Mouse (Mus musculus) 3134 (cell line): ENCODE measurements around the gene Mogs.
A peak's percentile ranks its signal among the peaks of the same experiment; 100 is the strongest.

ENCODE experiments used
- DNase-seq: peaks from one replicate; pipeline ENCODE4 v3.0.0-alpha.2; 2011; ENCODE audit warnings: low spot score; ENCODE audit not compliant: insufficient read length; ENCODE audit errors: extremely low read depth

Gene Mogs

GRCm38 (mm10) chr6:83092416-83093127 lies 22.7 kb upstream of the Mogs start:
- no peak for DNase-seq

- DNase-seq, result no peak
These were observed 19.3 kb upstream of the Mogs start for GRCm38 (mm10) chr6:83095968-83096367.

GRCm38 (mm10) chr6:83098411-83098810 lies 16.9 kb upstream of the Mogs start:
- DNase-seq, result no peak

GRCm38 (mm10) chr6:83101316-83101687 lies 14.0 kb upstream of the Mogs start, which contains the start of the genes Ccdc142 and Gm42688:
Gene Ccdc142 (plus strand): TSS chr6:83101601.
Gene Gm42688 (plus strand): TSS chr6:83101617.
- DNase-seq, result no peak

- peak; percentile 85 for DNase-seq
These were observed 13.4 kb upstream of the Mogs start for GRCm38 (mm10) chr6:83101688-83102556.

- no peak for DNase-seq
These were observed 12.1 kb upstream of the Mogs start for GRCm38 (mm10) chr6:83103130-83103650.

GRCm38 (mm10) chr6:83104158-83104557 lies 11.1 kb upstream of the Mogs start:
- no peak for DNase-seq

GRCm38 (mm10) chr6:83107566-83108400 lies 7.5 kb upstream of the Mogs start:
- DNase-seq, result peak; percentile 58

GRCm38 (mm10) chr6:83108762-83109668 lies 6.3 kb upstream of the Mogs start, which contains the start of gene Mrpl53:
Gene Mrpl53 (plus strand): TSS chr6:83109040.
- DNase-seq, result peak; percentile 85

- no peak for DNase-seq
These were observed 3.7 kb upstream of the Mogs start for GRCm38 (mm10) chr6:83111510-83112136.

GRCm38 (mm10) chr6:83115682-83116372 lies 531 bp downstream of the Mogs start:
- DNase-seq, result peak; percentile 65

- DNase-seq, result no peak
These were observed 1.3 kb downstream of the Mogs start for GRCm38 (mm10) chr6:83116373-83117164.

- DNase-seq, result no peak
These were observed 1.8 kb downstream of the Mogs start for GRCm38 (mm10) chr6:83117165-83117438.

- no peak for DNase-seq
These were observed 2.3 kb downstream of the Mogs start for GRCm38 (mm10) chr6:83117616-83118015.

- no peak for DNase-seq
These were observed 3.1 kb downstream of the Mogs start for GRCm38 (mm10) chr6:83118369-83118768.

- peak; percentile 49 for DNase-seq
These were observed 3.8 kb downstream of the Mogs start for GRCm38 (mm10) chr6:83118825-83119733.

GRCm38 (mm10) chr6:83119734-83120051 lies 4.4 kb downstream of the Mogs start:
- DNase-seq, result no peak
